Mouse (Mus musculus) heart, postnatal 4 days (tissue): ENCODE results near the gene Agtpbp1. TPM values are rescaled to one million over a fixed set of nuclear protein-coding genes. Genes with fewer than 3 reads are reported as not detected.

Experiments
- DNase-seq: peaks from one replicate; pipeline ENCODE4 v3.0.0; 2021
- total RNA-seq, 2 experiments: library from RNA; stranded (reverse); gene quantifications; 2 replicates each; pipeline ENCODE4 v1.2.3; 2021

Agtpbp1 gene
- total RNA-seq, 2 experiments from 2014 or later: 38.2 to 38.7 TPM

DNA sequence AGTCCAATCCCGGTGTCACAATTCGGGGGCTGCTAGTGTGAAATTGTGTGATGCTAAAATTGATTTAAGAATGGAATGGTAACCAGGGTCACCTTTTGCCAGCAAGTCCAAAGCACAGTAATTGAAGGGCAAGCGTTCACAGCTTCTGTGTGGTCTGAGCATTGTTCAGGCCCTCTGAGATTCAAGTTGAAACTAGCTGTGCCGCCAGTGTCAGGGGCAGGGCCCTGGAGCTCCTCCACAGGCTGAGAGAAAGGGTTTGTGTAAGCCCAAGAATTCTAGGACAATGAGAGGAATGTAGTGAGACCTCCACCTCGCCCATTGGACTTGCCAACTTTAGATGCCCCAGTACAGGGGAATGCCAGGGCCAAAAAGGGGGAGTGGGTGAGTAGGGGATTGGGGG lies 161.2 kb downstream of the Agtpbp1 start:
- DNase-seq: no peak

DNA sequence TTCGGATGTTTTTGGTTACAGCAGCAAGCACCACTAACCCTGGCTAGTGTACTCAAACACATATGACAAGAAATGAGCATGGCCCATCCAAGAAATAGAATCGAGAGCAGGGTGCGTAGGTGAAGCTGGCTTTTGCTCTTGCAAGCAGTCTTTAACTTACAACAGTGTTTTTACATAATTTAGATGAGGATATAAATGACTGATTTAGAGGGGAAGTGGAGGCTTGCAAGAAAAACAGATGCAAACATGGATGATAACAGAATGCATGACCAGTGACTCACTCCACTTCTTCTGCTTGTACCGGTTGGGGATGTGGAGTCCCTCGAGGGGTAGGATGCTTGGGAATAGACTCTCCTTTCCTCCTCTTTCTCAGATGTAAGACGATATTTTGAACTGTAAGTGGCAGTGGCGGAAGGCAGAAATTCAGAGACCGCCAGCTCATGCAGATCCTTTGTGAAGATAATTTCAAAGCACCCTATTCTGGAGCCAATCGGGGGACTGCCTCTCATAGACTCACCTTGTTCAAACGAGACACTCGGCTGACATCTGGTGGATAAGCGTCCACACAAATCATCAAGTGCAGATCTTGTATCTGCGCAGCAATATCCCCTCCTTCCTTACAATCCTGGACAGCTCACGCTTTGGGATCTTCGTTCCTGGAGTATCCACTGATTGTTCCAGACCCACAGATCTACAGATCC lies 168.3 kb downstream of the Agtpbp1 start:
- no peak for DNase-seq

DNA sequence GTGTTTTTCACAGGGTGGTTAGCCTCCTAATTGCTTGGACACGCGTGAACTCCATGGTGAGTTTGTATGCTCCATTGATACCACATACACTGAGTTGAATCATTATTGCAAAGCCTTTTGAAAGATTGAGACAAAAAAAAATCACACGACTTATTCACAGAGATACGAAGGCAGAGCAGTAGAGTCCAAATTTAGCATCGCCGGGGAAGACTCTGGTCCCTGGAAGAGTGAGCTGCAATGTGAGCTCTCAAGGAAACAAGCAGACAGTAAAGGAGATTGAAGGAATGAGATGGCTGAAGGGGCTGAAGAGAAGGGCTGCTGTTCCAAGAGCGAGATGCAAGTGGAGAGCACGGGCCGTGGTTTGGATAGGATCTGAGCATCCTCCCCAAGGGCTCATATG lies 171.1 kb downstream of the Agtpbp1 start:
- DNase-seq: no peak

DNA sequence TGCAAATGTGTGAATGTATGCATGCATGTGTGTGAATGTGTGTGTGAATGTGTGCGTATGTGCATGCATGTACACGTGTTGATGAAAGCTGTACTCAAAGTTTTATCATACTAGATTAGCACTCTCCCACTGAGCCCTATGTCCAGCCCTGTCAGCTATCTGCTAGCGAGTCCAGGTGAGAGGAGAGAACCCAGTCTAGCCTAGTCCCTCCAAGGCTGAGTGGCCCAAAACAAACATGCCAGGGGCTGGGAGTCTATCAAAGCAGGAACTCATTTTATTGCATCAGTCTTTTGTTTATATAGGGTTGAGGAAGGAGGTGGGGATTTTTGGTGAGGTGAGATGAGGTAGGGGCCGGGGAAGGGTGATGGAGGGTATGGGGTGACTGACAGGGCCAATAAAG lies 172.4 kb downstream of the Agtpbp1 start:
- DNase-seq: no peak

DNA sequence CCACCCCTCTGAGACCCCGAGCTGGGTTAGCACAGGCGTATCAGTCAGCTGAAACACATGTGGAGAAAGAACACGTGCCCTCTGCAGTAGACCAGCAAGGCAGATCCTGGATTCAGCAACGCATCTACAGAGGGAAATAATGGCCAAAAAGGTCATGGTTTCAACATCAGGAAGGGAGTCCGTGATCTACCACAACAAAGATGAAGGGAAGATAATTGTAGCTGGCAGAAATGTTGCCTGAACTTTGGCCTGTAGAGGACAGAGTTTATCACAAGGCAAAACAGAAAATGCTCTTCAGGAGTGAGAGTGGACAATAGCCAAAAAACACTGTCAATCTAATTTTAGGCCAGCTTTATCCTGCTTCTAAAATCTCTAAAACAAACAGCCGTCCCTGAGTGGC lies 177.8 kb downstream of the Agtpbp1 start:
- no peak for DNase-seq

DNA sequence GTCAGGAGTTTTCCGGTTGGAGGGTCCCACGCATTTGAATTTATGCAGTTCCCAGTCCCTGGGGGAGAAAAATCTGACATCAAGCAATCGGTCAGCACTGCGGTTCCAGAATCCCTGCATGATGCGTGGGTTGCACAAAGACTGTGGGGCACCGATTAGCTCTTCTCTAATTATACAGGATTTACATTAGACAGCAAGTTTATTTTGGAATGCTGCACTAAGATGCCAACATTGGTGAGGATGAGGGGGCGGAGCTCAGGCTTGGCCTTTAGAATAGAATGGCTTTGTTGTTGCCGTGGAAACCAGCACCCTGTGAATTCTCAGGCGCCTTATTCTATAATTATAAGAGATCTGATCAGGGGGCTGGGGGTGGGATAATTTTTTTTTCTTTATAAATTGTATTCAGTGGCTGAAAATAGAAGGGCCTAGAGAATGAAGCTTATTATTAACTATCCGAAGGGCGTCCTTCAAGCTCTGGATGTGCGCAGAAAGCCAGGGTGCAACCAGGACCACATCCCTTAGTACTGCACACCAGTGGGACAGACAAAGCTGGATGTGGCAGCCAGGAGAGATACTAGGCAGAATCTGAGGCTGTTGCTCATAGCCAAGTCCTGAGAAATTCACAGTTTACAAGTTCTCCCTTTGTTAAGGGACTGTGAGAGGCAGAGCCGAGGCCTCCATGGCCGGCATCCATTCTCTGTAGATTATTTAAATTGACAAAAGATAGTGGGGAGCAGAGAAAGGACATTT lies 182.8 kb downstream of the Agtpbp1 start:
- no peak for DNase-seq

DNA sequence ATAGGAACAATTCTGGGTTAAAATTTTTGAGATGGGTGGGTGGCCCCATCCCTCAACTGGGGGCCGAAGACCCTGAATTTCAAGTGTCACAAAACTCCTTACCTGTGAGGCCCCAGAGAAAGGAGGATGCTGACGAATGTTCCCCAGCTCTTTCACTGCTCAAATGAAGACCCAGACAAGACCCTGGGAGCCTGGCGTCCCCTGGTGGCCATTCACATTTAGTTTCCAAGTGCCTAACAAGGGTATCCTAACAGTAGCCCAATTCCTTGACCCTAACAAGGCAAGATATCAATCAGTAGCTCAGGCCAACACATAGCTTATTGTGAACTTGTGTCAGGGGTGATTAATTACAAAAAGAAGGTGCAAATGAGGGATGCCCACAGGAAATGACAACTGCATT lies 187.5 kb downstream of the Agtpbp1 start:
- DNase-seq: peak; percentile 70

Other genes starting within 250 kb of the Agtpbp1 start
- 10 to 100 TPM; 81.9 to 98.9 TPM for gene Naa35, start within 50 bp of the Agtpbp1 start, total RNA-seq
- 10 to 100 TPM; 29.0 to 31.5 TPM for gene Golm1, start 90.6 kb upstream of the Agtpbp1 start, total RNA-seq
- not detected for gene 4921517D22Rik, start 108.9 kb upstream of the Agtpbp1 start, total RNA-seq
- gene Spata31d1a, start 125.1 kb upstream of the Agtpbp1 start, total RNA-seq: not detected
- not detected for gene Spata31d1b, start 127.1 kb upstream of the Agtpbp1 start, total RNA-seq
- not detected for gene Spata31d1d, start 146.5 kb upstream of the Agtpbp1 start, total RNA-seq
- under 1 TPM; 0.14 to 0.38 TPM for gene 1700014D04Rik, start 161.5 kb upstream of the Agtpbp1 start, total RNA-seq
- gene Isca1, start 184.6 kb upstream of the Agtpbp1 start, total RNA-seq: 100 to 1,000 TPM; 158 to 168 TPM
- not detected for gene Gm49354, start 197.0 kb upstream of the Agtpbp1 start, total RNA-seq
- gene Tut7, start 237.9 kb upstream of the Agtpbp1 start, total RNA-seq: 10 to 100 TPM; 52.2 to 54.1 TPM